Mouse (Mus musculus): ENCODE data around the gene Slu7. TPM values are rescaled to one million over a fixed set of nuclear protein-coding genes. Genes with fewer than 3 reads are reported as not detected.
A peak's percentile ranks its signal among the peaks of the same experiment; 100 is the strongest.

The Slu7 gene
- polyA plus RNA-seq, 1 experiment from 2014 or later, result 59.2 TPM

DNA sequence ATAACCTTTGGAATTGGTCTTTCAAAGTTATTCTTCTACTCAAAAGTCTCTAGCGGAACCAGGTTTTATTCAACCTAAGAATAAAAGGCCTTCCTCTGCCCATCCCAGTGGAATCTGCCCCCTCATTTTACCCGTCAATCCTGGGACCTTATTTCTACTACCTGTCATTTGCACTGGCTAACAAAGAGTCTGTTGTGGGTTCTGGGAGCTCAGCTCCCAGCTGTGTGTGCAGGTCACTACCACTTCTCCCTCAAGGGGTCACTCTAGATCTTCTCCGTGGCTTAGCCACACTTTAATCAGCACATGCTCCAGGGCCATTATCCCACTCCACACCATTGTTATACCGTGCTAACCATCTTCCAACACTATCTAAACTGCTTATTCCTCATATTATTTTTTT is 34.2 kb upstream of the Slu7 start:
- H3K27me3 ChIP-seq (ENCODE audit: low read depth, poor library complexity, severe bottlenecking), result no peaks in the 10 kb centered on the region
- H3K4me1 ChIP-seq, result peaks cover 11% of the 10 kb centered on the region
- 51% methylated on average over 4 of the region's 4 CpGs for WGBS
- H3K27ac ChIP-seq (replicated peaks), result no peak overlapping the region
- no peaks in the 10 kb centered on the region for H3K36me3 ChIP-seq
- 0 out of 2 replicates have a peak, but pooled peaks cover under 1% of the 10 kb centered on the region for H3K9me3 ChIP-seq (replicated peaks)
- no peak for DNase-seq (ENCODE audit: low spot score)
- no peak overlapping the region for H3K4me3 ChIP-seq

DNA sequence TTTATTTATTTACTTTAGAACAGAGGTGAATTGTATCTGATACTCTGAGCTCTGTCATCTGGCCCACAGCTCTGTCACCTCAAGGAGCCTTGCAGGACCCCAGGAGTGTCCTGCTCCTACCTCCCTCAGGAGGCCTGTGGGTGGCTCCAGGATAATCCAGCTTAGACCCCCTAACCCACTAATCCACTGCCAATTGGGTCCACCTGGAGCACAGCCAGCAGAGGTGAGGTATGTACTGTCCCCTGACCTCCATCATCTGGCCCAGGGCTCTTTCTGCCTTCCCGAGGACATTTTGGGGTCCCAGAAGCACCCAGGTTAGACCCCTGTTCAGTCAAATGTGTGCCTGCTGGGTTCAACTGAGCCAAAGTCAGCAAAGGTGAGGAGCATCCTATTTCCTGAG is 33.4 kb upstream of the Slu7 start:
- peaks cover 7% of the 10 kb centered on the region; the same call in 1 of the 2 replicates for H3K9me3 ChIP-seq (replicated peaks)
- H3K4me1 ChIP-seq, result peaks cover 11% of the 10 kb centered on the region
- no peaks in the 10 kb centered on the region for H3K27me3 ChIP-seq (ENCODE audit: low read depth, poor library complexity, severe bottlenecking)
- no peak for DNase-seq (ENCODE audit: low spot score)
- H3K4me3 ChIP-seq, result no peak overlapping the region
- WGBS, result 100% methylated on average over 1 of the region's 1 CpGs
- no peak overlapping the region for H3K27ac ChIP-seq (replicated peaks)
- no peaks in the 10 kb centered on the region for H3K36me3 ChIP-seq

DNA sequence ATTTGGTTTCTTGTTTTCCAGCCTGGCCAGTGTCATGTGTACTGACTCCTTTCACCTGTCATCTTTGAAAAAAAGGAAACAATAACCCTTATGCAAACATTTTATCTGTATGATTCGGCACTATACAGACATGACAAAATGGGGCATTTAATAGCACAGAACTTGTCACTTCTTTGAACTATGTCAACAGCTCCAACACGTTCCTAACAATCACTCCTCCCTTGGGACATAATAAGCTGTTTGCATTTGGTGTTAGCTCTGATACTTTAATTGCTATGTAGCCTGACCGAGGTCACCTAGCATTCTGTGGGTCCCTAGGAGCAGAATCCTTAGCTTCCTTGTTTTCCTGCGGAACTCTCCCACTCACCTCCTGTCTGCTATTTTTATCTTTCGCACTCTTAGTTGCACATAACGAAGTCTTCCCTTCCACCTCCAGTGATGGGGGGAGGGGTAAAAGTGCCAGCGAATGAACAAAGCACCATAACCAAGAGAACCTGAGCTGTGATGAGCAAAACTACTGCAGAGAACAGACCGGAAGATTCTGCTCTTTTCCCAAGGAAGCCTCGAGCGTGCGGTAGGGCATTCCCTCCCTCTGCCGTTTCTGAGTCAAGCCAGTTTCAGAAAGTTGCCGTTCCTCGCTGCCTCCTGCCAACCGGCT is 29.3 kb upstream of the Slu7 start:
- WGBS, result 89% methylated on average over 15 of the region's 15 CpGs
- no peaks in the 10 kb centered on the region for H3K27me3 ChIP-seq (ENCODE audit: low read depth, poor library complexity, severe bottlenecking)
- H3K4me3 ChIP-seq, result no peak overlapping the region
- DNase-seq (ENCODE audit: low spot score), result no peak
- no peaks in the 10 kb centered on the region for H3K36me3 ChIP-seq
- H3K9me3 ChIP-seq (replicated peaks), result peaks cover 7% of the 10 kb centered on the region; the same call in 1 of the 2 replicates
- no peak overlapping the region for H3K27ac ChIP-seq (replicated peaks)
- H3K4me1 ChIP-seq, result no peaks in the 10 kb centered on the region

DNA sequence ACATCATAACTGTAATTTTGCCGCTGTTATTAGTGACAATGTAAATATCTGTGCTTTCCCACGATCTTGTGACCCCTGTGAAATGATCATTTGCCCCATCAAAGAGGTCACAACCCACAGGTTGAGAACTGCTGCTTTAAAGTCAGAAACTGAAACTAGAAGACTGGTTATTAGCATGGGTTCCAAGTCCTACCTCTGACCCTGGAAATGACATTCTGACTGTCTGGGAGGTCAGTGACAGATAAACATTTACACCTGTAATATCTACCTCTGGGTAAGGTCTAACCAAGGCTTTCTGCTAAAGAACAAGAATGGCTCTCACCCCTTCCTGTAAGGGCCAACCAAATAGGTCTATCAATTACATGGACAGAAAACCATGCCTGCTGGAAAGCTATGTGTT is 24.7 kb upstream of the Slu7 start:
- no peak for DNase-seq (ENCODE audit: low spot score)
- Histone ChIP-seq H3K36me3 (no peaks in the 10 kb centered on the region), H3K27ac (replicated peaks) (no peak overlapping the region), H3K9me3 (replicated peaks) (peaks cover 7% of the 10 kb centered on the region; the same call in 1 of the 2 replicates), H3K4me3 (no peak overlapping the region), H3K27me3 (ENCODE audit: low read depth, poor library complexity, severe bottlenecking) (no peaks in the 10 kb centered on the region), H3K4me1 (peaks cover 7% of the 10 kb centered on the region)
- WGBS, result 84% methylated on average over 2 of the region's 2 CpGs

DNA sequence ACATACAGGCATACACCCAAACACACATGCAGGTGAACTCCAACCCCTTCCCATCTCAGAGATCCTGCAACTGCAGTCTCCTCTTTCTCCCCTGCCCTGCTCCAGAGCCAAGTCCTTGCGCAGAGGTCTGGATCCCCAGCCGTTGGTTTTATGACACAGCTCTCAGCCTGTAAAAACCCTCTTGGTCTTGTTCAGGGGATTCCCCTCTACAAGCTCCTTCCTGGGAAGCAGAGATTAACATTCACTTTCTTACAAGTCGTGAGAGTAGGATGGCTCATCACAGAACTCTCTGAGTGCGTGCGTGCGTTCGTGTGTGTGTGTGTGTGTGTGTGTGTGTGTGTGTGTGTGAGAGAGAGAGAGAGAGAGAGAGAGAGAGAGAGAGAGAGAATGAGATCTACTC is 23.3 kb upstream of the Slu7 start:
- H3K27me3 ChIP-seq (ENCODE audit: low read depth, poor library complexity, severe bottlenecking), result no peaks in the 10 kb centered on the region
- H3K27ac ChIP-seq (replicated peaks), result no peak overlapping the region
- H3K9me3 ChIP-seq (replicated peaks), result no peaks in the 10 kb centered on the region
- no peaks in the 10 kb centered on the region for H3K36me3 ChIP-seq
- H3K4me1 ChIP-seq, result peaks cover 20% of the 10 kb centered on the region
- no peak for DNase-seq (ENCODE audit: low spot score)
- WGBS, result 76% methylated on average over 7 of the region's 7 CpGs
- H3K4me3 ChIP-seq, result no peak overlapping the region

DNA sequence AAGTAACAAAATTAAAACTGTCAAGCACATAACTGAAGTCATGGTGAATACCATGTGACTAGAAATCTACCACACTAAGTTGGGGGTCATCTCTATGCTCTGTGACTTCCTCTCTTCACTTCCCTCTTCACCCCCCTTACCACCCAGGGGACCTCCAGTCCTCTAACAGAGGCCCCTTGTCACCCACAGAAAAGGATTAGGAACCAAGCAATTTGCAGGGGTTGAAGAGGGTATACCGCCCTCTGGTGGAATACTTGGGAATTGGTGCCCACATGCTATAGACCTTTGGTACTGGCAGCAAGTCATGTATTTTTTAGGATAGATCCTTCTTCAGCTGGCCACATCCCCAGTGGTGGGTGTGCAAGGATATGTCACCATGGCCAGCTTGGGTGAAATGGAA is 22.1 kb upstream of the Slu7 start:
- Histone ChIP-seq H3K36me3 (no peaks in the 10 kb centered on the region), H3K27ac (replicated peaks) (no peak overlapping the region), H3K4me3 (no peak overlapping the region), H3K4me1 (peaks cover 24% of the 10 kb centered on the region), H3K27me3 (ENCODE audit: low read depth, poor library complexity, severe bottlenecking) (no peaks in the 10 kb centered on the region), H3K9me3 (replicated peaks) (no peaks in the 10 kb centered on the region)
- WGBS, result 2% methylated on average over 1 of the region's 1 CpGs
- peak; percentile 68 for DNase-seq (ENCODE audit: low spot score)

DNA sequence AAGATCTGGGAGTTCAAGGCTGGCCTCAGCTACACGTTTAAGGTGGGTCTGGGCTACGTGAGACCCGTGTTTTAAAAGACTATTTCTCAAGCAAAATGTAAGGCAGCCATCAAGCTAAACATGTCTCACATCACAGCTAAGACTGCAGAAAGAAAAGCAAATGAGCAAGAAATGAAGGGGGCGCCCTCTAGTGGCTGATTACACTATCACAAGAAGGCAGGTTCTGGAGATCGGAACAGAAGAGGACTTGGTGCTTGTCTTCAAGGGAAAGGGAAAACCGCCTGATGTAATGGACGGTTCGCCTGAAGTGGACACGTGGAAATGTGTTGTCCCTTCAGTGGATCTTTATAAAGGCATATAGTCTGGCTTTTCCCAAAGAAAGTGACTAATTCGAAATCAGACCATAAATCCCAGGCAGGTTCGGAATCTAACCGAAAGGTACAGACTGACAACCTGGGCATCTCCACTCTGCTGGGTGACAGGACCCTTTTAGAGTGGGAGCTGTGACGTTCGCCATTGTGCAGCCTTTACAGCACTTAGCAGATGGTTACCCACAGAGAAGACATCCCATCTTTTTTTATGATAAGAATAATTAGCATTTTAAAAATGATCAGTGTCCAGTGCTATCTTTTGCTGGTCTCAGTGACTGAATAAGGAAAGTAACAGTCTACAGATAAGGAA is 20.6 kb upstream of the Slu7 start:
- Histone ChIP-seq H3K27ac (replicated peaks) (no peak overlapping the region), H3K9me3 (replicated peaks) (no peaks in the 10 kb centered on the region), H3K4me3 (no peak overlapping the region), H3K27me3 (ENCODE audit: low read depth, poor library complexity, severe bottlenecking) (no peaks in the 10 kb centered on the region), H3K36me3 (no peaks in the 10 kb centered on the region), H3K4me1 (peaks cover 36% of the 10 kb centered on the region)
- peak; percentile 82 for DNase-seq (ENCODE audit: low spot score)
- 27% methylated on average over 14 of the region's 14 CpGs for WGBS

DNA sequence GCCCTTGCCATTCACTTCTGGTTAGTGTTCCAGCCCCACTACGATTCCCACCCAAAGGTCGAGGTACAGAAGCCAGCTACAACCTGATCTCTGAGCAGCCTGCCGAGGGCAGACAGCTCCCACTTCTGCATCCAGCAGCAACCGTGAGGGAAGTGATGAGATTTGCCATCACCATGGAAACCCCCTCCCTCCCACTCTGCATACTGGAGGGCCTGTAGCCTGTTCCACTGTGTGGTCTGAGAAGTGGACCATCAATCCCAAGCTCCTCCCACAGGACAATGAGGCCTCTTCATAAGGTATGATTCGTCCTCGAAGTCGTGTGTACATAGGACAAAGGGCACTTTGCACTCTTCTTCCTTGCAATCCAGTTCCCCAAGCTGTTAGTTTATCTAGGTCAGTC is 16.3 kb upstream of the Slu7 start:
- Histone ChIP-seq H3K4me3 (no peak overlapping the region), H3K27ac (replicated peaks) (no peak overlapping the region; the same call in 1 of the 2 replicates), H3K9me3 (replicated peaks) (no peaks in the 10 kb centered on the region), H3K27me3 (ENCODE audit: low read depth, poor library complexity, severe bottlenecking) (no peaks in the 10 kb centered on the region), H3K4me1 (peaks cover 36% of the 10 kb centered on the region), H3K36me3 (peaks cover 7% of the 10 kb centered on the region; the same call in 1 of the 2 replicates)
- WGBS, result 50% methylated on average over 7 of the region's 7 CpGs
- DNase-seq (ENCODE audit: low spot score), result peak; percentile 49

DNA sequence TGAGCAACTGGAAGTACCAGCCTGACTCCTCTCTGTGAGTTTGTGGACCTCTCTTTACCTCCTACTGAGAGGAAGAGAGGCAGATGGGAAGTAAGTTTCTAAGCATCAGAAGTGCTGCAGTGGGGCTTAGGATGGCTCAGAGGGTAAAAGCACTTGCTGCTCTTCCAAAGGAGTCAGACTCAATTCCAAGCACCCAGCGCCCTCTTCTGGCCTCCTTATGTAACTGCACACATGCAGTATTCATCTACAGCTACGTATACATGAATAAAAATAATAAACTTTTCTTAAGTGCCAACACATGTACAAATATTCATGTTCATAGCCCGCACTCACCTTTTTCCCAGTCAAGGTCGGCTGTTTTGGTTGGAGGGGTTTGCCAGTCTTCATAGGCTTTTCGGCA is 9.2 kb upstream of the Slu7 start:
- H3K27ac ChIP-seq (replicated peaks), result no peak overlapping the region
- peaks cover 6% of the 10 kb centered on the region; the same call in 1 of the 2 replicates for H3K9me3 ChIP-seq (replicated peaks)
- 71% methylated on average over 5 of the region's 5 CpGs for WGBS
- peaks cover 32% of the 10 kb centered on the region for H3K36me3 ChIP-seq
- DNase-seq (ENCODE audit: low spot score), result no peak
- H3K4me3 ChIP-seq, result no peak overlapping the region
- H3K27me3 ChIP-seq (ENCODE audit: low read depth, poor library complexity, severe bottlenecking), result no peaks in the 10 kb centered on the region
- H3K4me1 ChIP-seq, result peaks cover 12% of the 10 kb centered on the region

DNA sequence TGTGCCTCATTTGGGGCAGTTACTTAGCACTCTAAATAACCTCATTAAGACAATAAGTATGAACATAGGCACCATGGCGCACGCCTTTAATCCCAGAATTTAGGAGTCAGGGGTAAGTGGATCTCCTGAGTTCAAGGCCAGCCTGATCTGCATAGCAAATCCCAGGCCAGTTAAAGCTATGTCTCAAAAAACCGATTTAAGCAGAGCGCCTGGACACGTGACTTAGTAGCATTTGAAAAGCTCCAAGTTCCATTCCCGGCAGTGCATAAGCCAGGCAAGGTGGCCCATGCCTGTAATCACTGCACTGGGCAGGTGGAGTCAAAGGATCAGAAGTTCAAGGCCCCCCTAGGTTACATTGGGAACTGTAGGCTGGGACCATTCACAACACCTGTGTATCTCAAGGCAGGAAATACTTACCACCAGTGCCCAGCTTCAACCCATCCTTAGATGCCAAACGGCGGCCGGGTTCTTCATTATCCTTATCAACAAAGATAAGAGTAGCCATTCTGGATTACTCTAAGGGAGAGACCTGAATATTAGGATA is 8.3 kb upstream of the Slu7 start:
- peaks cover 32% of the 10 kb centered on the region for H3K36me3 ChIP-seq
- peak overlapping the region; percentile 67 for H3K4me3 ChIP-seq
- H3K27ac ChIP-seq (replicated peaks), result peak overlapping the region; percentile 85; the same call in 1 of the 2 replicates
- no peak for DNase-seq (ENCODE audit: low spot score)
- WGBS, result 92% methylated on average over 9 of the region's 9 CpGs
- no peaks in the 10 kb centered on the region for H3K27me3 ChIP-seq (ENCODE audit: low read depth, poor library complexity, severe bottlenecking)
- H3K4me1 ChIP-seq, result peaks cover 12% of the 10 kb centered on the region
- H3K9me3 ChIP-seq (replicated peaks), result peaks cover 6% of the 10 kb centered on the region; the same call in 1 of the 2 replicates

DNA sequence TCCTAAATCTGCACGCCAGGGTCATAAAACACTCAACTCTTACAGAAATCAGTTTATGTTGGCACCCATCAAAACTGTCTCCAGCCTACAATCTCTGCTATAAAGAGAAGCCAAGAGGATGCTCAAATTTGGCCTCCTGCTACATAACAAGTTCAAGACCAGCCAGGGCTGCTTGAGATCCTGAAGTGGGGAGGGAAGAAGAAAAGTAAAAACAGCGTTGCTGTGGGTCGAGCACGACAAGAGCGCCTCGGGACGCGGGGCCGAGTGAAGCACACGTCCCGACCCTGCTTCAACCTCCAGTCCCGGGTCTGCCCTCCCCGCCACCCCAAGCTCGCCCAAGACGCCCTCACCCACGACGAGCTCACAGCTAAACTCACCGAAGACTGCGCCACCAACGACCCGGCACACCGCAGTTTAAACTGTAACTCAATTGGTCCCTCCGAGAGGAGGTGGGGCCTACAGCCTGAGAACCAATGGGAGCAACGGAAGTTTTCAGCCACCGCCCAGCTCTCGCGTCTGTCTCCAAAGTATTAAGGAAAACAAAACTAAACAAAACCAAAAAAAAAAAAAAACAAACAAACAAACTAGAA is 7.6 kb upstream of the Slu7 start, which contains the start of gene Pttg1:
Pttg1 (minus strand) TSS at position 428 of the 590 bp plus-strand sequence.
- Histone ChIP-seq H3K4me1 (peaks cover 12% of the 10 kb centered on the region), H3K27me3 (ENCODE audit: low read depth, poor library complexity, severe bottlenecking) (no peaks in the 10 kb centered on the region), H3K4me3 (peak within 1 kb of the TSS; percentile 67), H3K9me3 (replicated peaks) (peaks cover 6% of the 10 kb centered on the region; the same call in 1 of the 2 replicates), H3K36me3 (peaks cover 28% of the 10 kb centered on the region), H3K27ac (replicated peaks) (peak within 1 kb of the TSS; percentile 85)
- 3% methylated on average over 27 of the region's 27 CpGs for WGBS
- peak; percentile 82 for DNase-seq (ENCODE audit: low spot score)

DNA sequence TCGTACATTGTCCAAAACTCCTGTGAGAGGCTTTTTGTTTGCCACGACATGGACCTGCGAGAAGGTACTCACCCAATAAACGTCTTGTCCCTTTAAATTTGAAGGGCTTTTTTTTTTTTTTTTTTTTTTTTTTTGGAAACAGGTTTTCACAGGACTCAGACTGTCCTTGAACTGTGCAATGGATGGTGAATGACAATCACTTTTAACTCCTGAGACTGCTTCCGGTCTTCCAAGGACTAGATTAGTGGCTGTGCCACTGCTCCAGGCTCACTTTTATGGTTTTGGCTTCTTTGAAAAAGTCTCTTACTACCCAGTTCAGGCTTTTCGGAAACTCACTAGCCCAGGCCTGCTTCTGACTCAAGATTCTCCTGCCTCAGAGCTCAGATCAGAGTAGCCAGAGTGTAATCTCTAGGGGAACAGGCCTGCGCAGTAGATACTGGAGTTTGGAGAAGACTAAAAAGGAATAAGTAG is 7.1 kb upstream of the Slu7 start:
- Histone ChIP-seq H3K4me1 (peaks cover 12% of the 10 kb centered on the region), H3K36me3 (peaks cover 25% of the 10 kb centered on the region), H3K27me3 (ENCODE audit: low read depth, poor library complexity, severe bottlenecking) (no peaks in the 10 kb centered on the region), H3K27ac (replicated peaks) (peak overlapping the region; percentile 85), H3K9me3 (replicated peaks) (peaks cover 6% of the 10 kb centered on the region; the same call in 1 of the 2 replicates), H3K4me3 (peak overlapping the region; percentile 67)
- DNase-seq (ENCODE audit: low spot score), result peak; percentile 16
- WGBS, result 20% methylated on average over 7 of the region's 7 CpGs

All from midbrain, embryonic 10.5 days (tissue).